Mouse (Mus musculus): ENCODE data around the gene Mertk. TPM values are rescaled to one million over a fixed set of nuclear protein-coding genes. Genes with fewer than 3 reads are reported as not detected.
A peak's percentile ranks its signal among the peaks of the same experiment; 100 is the strongest.

Mertk gene
- polyA plus RNA-seq, 1 experiment from 2014 or later: 3.0 TPM

GRCm38 (mm10) chr2:128713548-128714003 lies 14.8 kb downstream of the Mertk start:
- peak; percentile 87 for DNase-seq (ENCODE audit: low spot score, missing footprints)
- Histone ChIP-seq H3K9me3 (ENCODE audit: control insufficient read depth, low read length) (no peaks in the 10 kb centered on the region), H3K4me1 (ENCODE audit: control insufficient read depth, insufficient read depth, low read length) (no peaks in the 10 kb centered on the region), H3K36me3 (ENCODE audit: control insufficient read depth, insufficient read depth, low read length) (no peaks in the 10 kb centered on the region), H3K4me3 (ENCODE audit: low read depth, low read length) (no peak overlapping the region), H3K4me2 (no peak overlapping the region), H3K27ac (ENCODE audit: low read depth, low read length) (no peak overlapping the region), H3K9ac (ENCODE audit: low read length) (no peak overlapping the region), H3K27me3 (ENCODE audit: control insufficient read depth, insufficient read depth, low read length) (no peaks in the 10 kb centered on the region)
- 69% methylated on average over 5 of the region's 5 CpGs for WGBS
- ATAC-seq (ENCODE audit: low FRiP score): no peak

DNA sequence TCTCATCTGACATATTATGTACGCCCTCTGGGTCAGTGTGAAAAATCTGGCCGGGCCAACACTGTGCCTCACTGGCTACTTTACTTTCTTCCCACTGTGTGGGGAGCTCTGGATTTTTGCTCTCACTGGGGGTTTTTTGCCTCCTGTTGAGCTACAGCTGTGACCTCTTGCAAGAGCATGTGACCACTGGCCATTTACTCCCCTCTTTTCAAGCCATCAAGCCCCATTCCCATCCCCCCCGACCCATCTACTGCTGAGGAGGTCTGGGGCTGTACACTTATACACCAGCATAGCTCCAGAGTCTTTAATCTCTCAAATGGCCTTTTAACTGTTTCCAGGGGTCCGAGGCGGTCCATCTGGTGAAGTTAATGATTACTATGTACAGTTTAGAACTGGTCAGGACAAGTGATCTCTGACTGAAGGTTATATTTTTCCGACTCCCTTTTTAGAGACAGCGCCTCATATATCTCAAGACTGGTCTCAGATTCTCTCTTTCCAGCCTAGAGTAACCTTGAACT lies 16.0 kb downstream of the Mertk start:
- Histone ChIP-seq H3K4me1 (ENCODE audit: control insufficient read depth, insufficient read depth, low read length) (no peaks in the 10 kb centered on the region), H3K27me3 (ENCODE audit: control insufficient read depth, insufficient read depth, low read length) (no peaks in the 10 kb centered on the region), H3K27ac (ENCODE audit: low read depth, low read length) (no peak overlapping the region), H3K4me2 (no peak overlapping the region), H3K36me3 (ENCODE audit: control insufficient read depth, insufficient read depth, low read length) (no peaks in the 10 kb centered on the region), H3K9ac (ENCODE audit: low read length) (no peak overlapping the region), H3K9me3 (ENCODE audit: control insufficient read depth, low read length) (no peaks in the 10 kb centered on the region), H3K4me3 (ENCODE audit: low read depth, low read length) (no peak overlapping the region)
- 75% methylated on average over 7 of the region's 7 CpGs for WGBS
- no peak for ATAC-seq (ENCODE audit: low FRiP score)
- DNase-seq (ENCODE audit: low spot score, missing footprints): no peak

GRCm38 (mm10) chr2:128715979-128716378 lies 17.2 kb downstream of the Mertk start:
- no peak overlapping the region for H3K4me3 ChIP-seq (ENCODE audit: low read depth, low read length)
- no peak for DNase-seq (ENCODE audit: low spot score, missing footprints)
- 91% methylated on average over 1 of the region's 1 CpGs for WGBS
- no peak for ATAC-seq (ENCODE audit: low FRiP score)
- no peak overlapping the region for H3K4me2 ChIP-seq
- no peaks in the 10 kb centered on the region for H3K36me3 ChIP-seq (ENCODE audit: control insufficient read depth, insufficient read depth, low read length)
- no peaks in the 10 kb centered on the region for H3K27me3 ChIP-seq (ENCODE audit: control insufficient read depth, insufficient read depth, low read length)
- no peak overlapping the region for H3K9ac ChIP-seq (ENCODE audit: low read length)
- no peaks in the 10 kb centered on the region for H3K9me3 ChIP-seq (ENCODE audit: control insufficient read depth, low read length)
- no peak overlapping the region for H3K27ac ChIP-seq (ENCODE audit: low read depth, low read length)
- no peaks in the 10 kb centered on the region for H3K4me1 ChIP-seq (ENCODE audit: control insufficient read depth, insufficient read depth, low read length)

DNA sequence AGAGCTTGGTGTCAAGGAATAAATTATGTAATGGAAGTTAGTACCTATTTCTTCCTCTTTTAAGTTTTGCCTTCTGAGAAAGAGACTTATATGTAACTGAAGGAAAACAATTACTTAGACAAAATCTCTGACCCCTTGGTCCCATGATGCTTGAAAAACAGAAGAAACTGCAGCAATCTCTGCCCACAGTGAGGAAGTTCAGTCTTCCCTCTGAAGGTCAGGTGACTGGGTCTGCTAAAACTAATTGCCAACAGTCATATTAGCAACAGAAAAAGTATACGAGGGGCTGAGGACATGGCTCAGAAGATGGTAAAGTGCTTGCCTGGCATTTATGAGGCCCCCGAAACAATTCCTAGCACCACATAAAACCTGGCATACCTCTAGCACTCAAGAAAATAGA lies 20.6 kb downstream of the Mertk start:
- WGBS: 85% methylated on average over 2 of the region's 2 CpGs
- no peak for DNase-seq (ENCODE audit: low spot score, missing footprints)
- H3K27me3 ChIP-seq (ENCODE audit: control insufficient read depth, insufficient read depth, low read length): no peaks in the 10 kb centered on the region
- H3K36me3 ChIP-seq (ENCODE audit: control insufficient read depth, insufficient read depth, low read length): no peaks in the 10 kb centered on the region
- no peak overlapping the region for H3K27ac ChIP-seq (ENCODE audit: low read depth, low read length)
- H3K9ac ChIP-seq (ENCODE audit: low read length): no peak overlapping the region
- H3K4me1 ChIP-seq (ENCODE audit: control insufficient read depth, insufficient read depth, low read length): no peaks in the 10 kb centered on the region
- no peak overlapping the region for H3K4me2 ChIP-seq
- ATAC-seq (ENCODE audit: low FRiP score): no peak
- peaks cover 3% of the 10 kb centered on the region; the same call in 1 of the 2 replicates for H3K9me3 ChIP-seq (ENCODE audit: control insufficient read depth, low read length)
- H3K4me3 ChIP-seq (ENCODE audit: low read depth, low read length): no peak overlapping the region

GRCm38 (mm10) chr2:128722106-128722710 lies 23.5 kb downstream of the Mertk start:
- WGBS: 83% methylated on average over 5 of the region's 5 CpGs
- no peak for ATAC-seq (ENCODE audit: low FRiP score)

DNA sequence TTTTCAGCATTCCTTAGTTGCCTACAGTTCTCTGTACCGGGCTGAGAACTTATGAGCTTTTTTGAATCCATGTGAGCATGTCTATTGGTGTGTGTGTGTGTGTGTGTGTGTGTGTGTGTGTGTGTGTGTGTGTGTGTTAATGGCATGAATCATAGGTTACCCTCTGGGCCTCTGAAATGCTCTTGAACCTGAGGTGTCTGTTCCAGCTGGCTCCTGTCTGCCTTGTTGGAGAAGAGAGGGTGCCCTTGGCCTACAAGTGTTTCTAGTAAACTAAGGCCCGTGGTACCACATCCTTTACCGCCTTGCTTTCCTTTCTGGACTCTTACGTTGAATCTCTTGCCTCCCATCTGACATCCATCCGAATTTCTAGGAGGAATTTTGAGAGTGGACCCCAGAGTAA lies 27.3 kb downstream of the Mertk start:
- no peaks in the 10 kb centered on the region for H3K36me3 ChIP-seq (ENCODE audit: control insufficient read depth, insufficient read depth, low read length)
- no peaks in the 10 kb centered on the region for H3K4me1 ChIP-seq (ENCODE audit: control insufficient read depth, insufficient read depth, low read length)
- no peak for DNase-seq (ENCODE audit: low spot score, missing footprints)
- H3K27ac ChIP-seq (ENCODE audit: low read depth, low read length): no peak overlapping the region
- no peak overlapping the region for H3K4me3 ChIP-seq (ENCODE audit: low read depth, low read length)
- peaks cover 3% of the 10 kb centered on the region; the same call in 1 of the 2 replicates for H3K9me3 ChIP-seq (ENCODE audit: control insufficient read depth, low read length)
- H3K4me2 ChIP-seq: no peak overlapping the region
- 92% methylated on average over 5 of the region's 5 CpGs for WGBS
- no peak overlapping the region for H3K9ac ChIP-seq (ENCODE audit: low read length)
- H3K27me3 ChIP-seq (ENCODE audit: control insufficient read depth, insufficient read depth, low read length): no peaks in the 10 kb centered on the region
- no peak for ATAC-seq (ENCODE audit: low FRiP score)

More at GRCm38 (mm10) chr2:128722106-128722710, 23.5 kb downstream of the Mertk start:
- Histone ChIP-seq H3K36me3 (ENCODE audit: control insufficient read depth, insufficient read depth, low read length) (no peaks in the 10 kb centered on the region), H3K4me3 (ENCODE audit: low read depth, low read length) (no peak overlapping the region), H3K9me3 (ENCODE audit: control insufficient read depth, low read length) (peaks cover 3% of the 10 kb centered on the region; the same call in 1 of the 2 replicates), H3K4me2 (no peak overlapping the region), H3K27ac (ENCODE audit: low read depth, low read length) (no peak overlapping the region), H3K27me3 (ENCODE audit: control insufficient read depth, insufficient read depth, low read length) (no peaks in the 10 kb centered on the region), H3K4me1 (ENCODE audit: control insufficient read depth, insufficient read depth, low read length) (no peaks in the 10 kb centered on the region), H3K9ac (ENCODE audit: low read length) (no peak overlapping the region)
- DNase-seq (ENCODE audit: low spot score, missing footprints): no peak

DNA sequence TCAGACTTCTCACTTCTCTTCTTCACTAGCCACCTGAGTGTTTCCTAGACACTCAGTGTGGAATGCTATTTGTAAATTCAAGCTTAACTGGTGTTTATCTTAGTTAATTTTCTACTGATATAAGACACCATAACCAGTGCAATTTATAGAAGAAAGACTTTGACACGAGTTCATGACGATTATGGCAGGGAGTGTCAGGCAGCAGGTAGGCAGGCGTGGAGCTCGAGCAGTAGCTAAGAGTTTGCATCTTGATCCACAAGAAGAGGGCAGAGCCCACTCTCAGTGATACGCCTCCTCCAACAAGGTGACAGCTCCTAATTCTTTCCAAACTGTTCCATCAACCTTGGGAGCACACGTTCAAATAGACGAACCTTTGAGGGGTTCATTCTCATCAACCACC lies 27.9 kb downstream of the Mertk start:
- Histone ChIP-seq H3K4me3 (ENCODE audit: low read depth, low read length) (no peak overlapping the region), H3K27me3 (ENCODE audit: control insufficient read depth, insufficient read depth, low read length) (no peaks in the 10 kb centered on the region)
- 83% methylated on average over 7 of the region's 7 CpGs for WGBS

DNA sequence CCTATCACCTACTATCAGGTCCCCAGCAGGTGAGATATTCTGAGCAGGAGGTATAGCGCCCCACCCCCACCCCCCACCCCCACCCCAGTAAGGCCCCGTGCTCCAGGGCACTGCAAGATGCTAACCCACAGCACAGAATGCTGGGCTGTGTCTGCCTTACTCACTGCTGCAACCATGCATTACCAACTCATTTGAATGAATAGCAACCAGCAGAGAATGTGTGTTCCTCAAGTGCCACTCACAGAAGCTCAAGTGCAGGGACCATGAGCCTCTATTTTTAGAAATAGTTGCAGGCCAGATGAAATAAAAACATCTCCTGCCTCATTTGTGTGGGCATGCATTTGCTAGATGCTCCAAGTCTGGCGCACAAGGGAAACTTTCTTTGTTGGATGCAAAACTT lies 28.8 kb downstream of the Mertk start:
- no peak overlapping the region for H3K9ac ChIP-seq (ENCODE audit: low read length)
- H3K27ac ChIP-seq (ENCODE audit: low read depth, low read length): no peak overlapping the region
- ATAC-seq (ENCODE audit: low FRiP score): no peak
- WGBS: 43% methylated on average over 3 of the region's 3 CpGs
- H3K4me2 ChIP-seq: no peak overlapping the region
- no peak overlapping the region for H3K4me3 ChIP-seq (ENCODE audit: low read depth, low read length)
- H3K4me1 ChIP-seq (ENCODE audit: control insufficient read depth, insufficient read depth, low read length): no peaks in the 10 kb centered on the region
- H3K27me3 ChIP-seq (ENCODE audit: control insufficient read depth, insufficient read depth, low read length): no peaks in the 10 kb centered on the region
- no peak for DNase-seq (ENCODE audit: low spot score, missing footprints)
- no peaks in the 10 kb centered on the region for H3K36me3 ChIP-seq (ENCODE audit: control insufficient read depth, insufficient read depth, low read length)
- H3K9me3 ChIP-seq (ENCODE audit: control insufficient read depth, low read length): no peaks in the 10 kb centered on the region

More for the DNA sequence above, 27.9 kb downstream of the Mertk start:
- Histone ChIP-seq H3K4me2 (no peak overlapping the region), H3K27ac (ENCODE audit: low read depth, low read length) (no peak overlapping the region), H3K9ac (ENCODE audit: low read length) (no peak overlapping the region), H3K36me3 (ENCODE audit: control insufficient read depth, insufficient read depth, low read length) (no peaks in the 10 kb centered on the region), H3K4me1 (ENCODE audit: control insufficient read depth, insufficient read depth, low read length) (no peaks in the 10 kb centered on the region), H3K9me3 (ENCODE audit: control insufficient read depth, low read length) (no peaks in the 10 kb centered on the region)
- DNase-seq (ENCODE audit: low spot score, missing footprints): no peak
- ATAC-seq (ENCODE audit: low FRiP score): no peak

DNA sequence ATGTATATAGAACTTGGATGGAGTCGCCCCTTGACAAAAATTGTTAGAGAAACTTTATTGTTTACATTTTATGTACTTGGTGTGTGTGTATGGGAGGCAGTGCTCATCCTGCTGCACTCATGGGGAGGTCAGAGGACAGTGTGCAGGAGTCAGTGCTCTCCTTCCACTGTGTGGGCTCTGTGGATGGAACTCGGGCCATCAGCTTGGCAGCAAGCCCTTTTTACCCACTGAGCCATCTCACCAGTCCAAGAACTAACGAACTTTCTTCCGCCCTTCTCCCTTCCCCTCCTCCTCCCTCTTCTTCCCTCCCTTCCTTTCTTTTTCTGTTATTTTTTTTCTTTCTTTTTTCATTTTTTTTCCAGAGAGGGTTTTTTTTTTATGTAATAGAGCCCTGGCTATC lies 29.3 kb downstream of the Mertk start:
- 84% methylated on average over 4 of the region's 4 CpGs for WGBS
- H3K4me3 ChIP-seq (ENCODE audit: low read depth, low read length): no peak overlapping the region
- no peak overlapping the region for H3K9ac ChIP-seq (ENCODE audit: low read length)
- no peak for ATAC-seq (ENCODE audit: low FRiP score)
- H3K36me3 ChIP-seq (ENCODE audit: control insufficient read depth, insufficient read depth, low read length): no peaks in the 10 kb centered on the region
- H3K27me3 ChIP-seq (ENCODE audit: control insufficient read depth, insufficient read depth, low read length): no peaks in the 10 kb centered on the region
- H3K9me3 ChIP-seq (ENCODE audit: control insufficient read depth, low read length): no peaks in the 10 kb centered on the region
- no peak overlapping the region for H3K4me2 ChIP-seq
- H3K4me1 ChIP-seq (ENCODE audit: control insufficient read depth, insufficient read depth, low read length): no peaks in the 10 kb centered on the region
- no peak overlapping the region for H3K27ac ChIP-seq (ENCODE audit: low read depth, low read length)
- no peak for DNase-seq (ENCODE audit: low spot score, missing footprints)

All from midbrain, embryonic 11.5 days (tissue).